Mouse (Mus musculus) forebrain, postnatal 0 days (tissue): ENCODE measurements around the gene Ncaph2. TPM values are rescaled to one million over a fixed set of nuclear protein-coding genes. Genes with fewer than 3 reads are reported as not detected.

ENCODE experiments used
- ATAC-seq: fragments of 200-750 bp; cut with Nextera tagmentation; 2 replicates; pipeline ENCODE4 v1.8.0; 2017; ENCODE audit warnings: mild to moderate bottlenecking, moderate library complexity
- DNase-seq: peaks from one replicate; pipeline ENCODE4 v3.0.0-alpha.2; 2015
- H3K27ac ChIP-seq: fragments of 300-500 bp; sonication (generic); 2 replicates; pipeline ENCODE4 v1.5.1; 2014; ENCODE audit warnings: low read depth, mild to moderate bottlenecking, antibody characterized with exemption, low read length, moderate library complexity, mixed read lengths
- H3K27me3 ChIP-seq: fragments of 300-500 bp; sonication (generic); 2 replicates; pipeline ENCODE4 v1.6.1; 2014; ENCODE audit warnings: mild to moderate bottlenecking, low read length, mixed read lengths; ENCODE audit not compliant: insufficient read depth
- H3K36me3 ChIP-seq: fragments of 300-500 bp; sonication (generic); 2 replicates; pipeline ENCODE4 v1.6.1; 2014; ENCODE audit warnings: mild to moderate bottlenecking, moderate library complexity; ENCODE audit not compliant: insufficient read depth
- H3K4me1 ChIP-seq: fragments of 300-500 bp; sonication (generic); 2 replicates; pipeline ENCODE4 v1.6.1; 2014; ENCODE audit warnings: antibody characterized with exemption; ENCODE audit not compliant: insufficient read depth
- H3K4me2 ChIP-seq: fragments of 300-500 bp; sonication (generic); 2 replicates; pipeline ENCODE4 v1.6.1; 2014; ENCODE audit warnings: low read depth, mild to moderate bottlenecking, moderate library complexity
- H3K4me3 ChIP-seq: fragments of 300-500 bp; sonication (generic); 2 replicates; pipeline ENCODE4 v1.5.1; 2014; ENCODE audit warnings: low read depth, low read length, mixed read lengths
- H3K9ac ChIP-seq: fragments of 300-500 bp; sonication (generic); 2 replicates; pipeline ENCODE4 v1.6.1; 2014; ENCODE audit warnings: mild to moderate bottlenecking
- H3K9me3 ChIP-seq: fragments of 300-500 bp; sonication (generic); 2 replicates; pipeline ENCODE4 v1.6.1; 2016; ENCODE audit warnings: low read length
- CTCF ChIP-seq: sonication (generic); IDR thresholded peaks from 2 replicates; pipeline ENCODE4 v1.5.1; 2016; ENCODE audit warnings: antibody characterized with exemption, control low read depth, low read depth
- WGBS: fragments of 180-500 bp; shearing (Covaris S2); extraction: QIAGEN DNeasy Blood & Tissue Kit; methylation state at CpG from one replicate; pipeline ENCODE4 v1.1.7; 2014; 5-methylcytosine and 5-hydroxymethylcytosine counted together
- polyA plus RNA-seq: library from polyadenylated mRNA; unstranded; fragments of >200 nt; fragmentation: Nextera tagmentation; extraction: Ambion mirVana; gene quantifications from 2 replicates; pipeline ENCODE4 v1.2.1, GENCODE M21; 2015
- total RNA-seq: library from RNA; depleted of rRNA; stranded (reverse); fragments of >200 nt; gene quantifications from 2 replicates; pipeline ENCODE4 v1.2.3, GENCODE M21; 2014

Gene Ncaph2
- total and polyA plus RNA-seq, 2 experiments from 2014 or later, result 93.8 to 94.9 TPM

- Histone ChIP-seq H3K4me1 (peaks cover 7% of the 10 kb centered on the region; the same call in 1 of the 2 replicates), H3K4me3 (peak within 1 kb of the TSS; percentile 70), H3K9me3 (no peaks in the 10 kb centered on the region), H3K27ac (peak within 1 kb of the TSS; percentile 91), H3K4me2 (peak within 1 kb of the TSS; percentile 78), H3K9ac (peak within 1 kb of the TSS; percentile 92), H3K36me3 (peaks cover 35% of the 10 kb centered on the region), H3K27me3 (peaks cover 26% of the 10 kb centered on the region)
- ATAC-seq (peak; percentile 88), DNase-seq (peak; percentile 94)
- under 1% methylated on average over 42 of the region's 42 CpGs for WGBS
- peak; percentile 91 for TF ChIP-seq CTCF
Measured at GRCm38 (mm10) chr15:89373762-89374248, 18.3 kb downstream of the Ncaph2 start, which contains the start of gene Sco2. TSS of gene Sco2 (minus strand) at chr15:89373846.

- H3K9ac ChIP-seq, result peak overlapping the region; percentile 92
- H3K4me1 ChIP-seq, result peaks cover 7% of the 10 kb centered on the region; the same call in 1 of the 2 replicates
- ATAC-seq, result no peak
- WGBS, result 49% methylated on average over 9 of the region's 9 CpGs
- peak overlapping the region; percentile 70 for H3K4me3 ChIP-seq
- H3K27me3 ChIP-seq, result peaks cover 27% of the 10 kb centered on the region
- TF ChIP-seq CTCF, result no peak
- no peak for DNase-seq
- H3K27ac ChIP-seq, result peak overlapping the region; percentile 91
- H3K9me3 ChIP-seq, result no peaks in the 10 kb centered on the region
- H3K36me3 ChIP-seq, result peaks cover 30% of the 10 kb centered on the region
- H3K4me2 ChIP-seq, result peak overlapping the region; percentile 78
Measured at GRCm38 (mm10) chr15:89374340-89374739, 18.8 kb downstream of the Ncaph2 start.

DNA sequence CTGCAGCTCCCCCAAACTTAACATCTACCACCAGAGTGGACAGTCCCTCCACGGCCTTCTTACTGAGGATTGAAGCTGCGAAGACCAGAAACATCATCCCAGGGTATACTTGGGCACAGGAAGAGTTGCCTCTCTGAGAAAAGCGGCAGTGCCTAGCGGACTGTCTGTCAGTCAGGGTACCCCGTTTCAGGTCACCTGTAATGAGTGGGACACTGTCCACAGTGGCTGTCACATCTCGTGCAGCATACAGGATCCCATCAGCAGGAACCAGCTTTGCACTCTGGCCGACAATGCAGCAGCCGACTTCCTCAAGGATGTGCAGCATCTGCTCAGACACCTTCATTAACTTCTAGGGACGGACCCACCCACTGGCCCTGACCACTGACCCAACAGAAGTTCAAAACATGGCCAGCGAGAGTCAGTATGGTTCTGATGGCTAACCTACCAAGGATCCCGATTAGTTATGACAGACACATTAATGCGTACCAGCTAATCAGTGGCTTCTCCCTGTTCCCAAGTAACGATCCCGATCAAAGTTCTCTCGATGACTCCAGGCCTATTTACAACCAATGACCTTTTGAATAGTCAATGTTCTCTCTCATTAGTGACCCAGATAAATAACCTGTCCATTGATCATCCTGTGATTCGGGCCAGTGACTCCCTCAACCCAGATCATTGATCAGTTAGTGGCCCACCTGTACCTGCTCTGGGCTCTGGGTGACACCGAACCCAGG is 19.4 kb downstream of the Ncaph2 start:
- DNase-seq (no peak), ATAC-seq (no peak)
- WGBS, result 94% methylated on average over 17 of the region's 17 CpGs
- peaks cover 24% of the 10 kb centered on the region for H3K36me3 ChIP-seq
- no peak overlapping the region for H3K27ac ChIP-seq
- no peaks in the 10 kb centered on the region for H3K9me3 ChIP-seq
- no peak for TF ChIP-seq CTCF
- peaks cover 7% of the 10 kb centered on the region; the same call in 1 of the 2 replicates for H3K4me1 ChIP-seq
- no peak overlapping the region for H3K4me3 ChIP-seq
- peaks cover 29% of the 10 kb centered on the region for H3K27me3 ChIP-seq
- H3K9ac ChIP-seq, result no peak overlapping the region
- H3K4me2 ChIP-seq, result 0 out of 2 replicates have a peak overlapping the region, but pooled peaks have one; percentile 78

DNA sequence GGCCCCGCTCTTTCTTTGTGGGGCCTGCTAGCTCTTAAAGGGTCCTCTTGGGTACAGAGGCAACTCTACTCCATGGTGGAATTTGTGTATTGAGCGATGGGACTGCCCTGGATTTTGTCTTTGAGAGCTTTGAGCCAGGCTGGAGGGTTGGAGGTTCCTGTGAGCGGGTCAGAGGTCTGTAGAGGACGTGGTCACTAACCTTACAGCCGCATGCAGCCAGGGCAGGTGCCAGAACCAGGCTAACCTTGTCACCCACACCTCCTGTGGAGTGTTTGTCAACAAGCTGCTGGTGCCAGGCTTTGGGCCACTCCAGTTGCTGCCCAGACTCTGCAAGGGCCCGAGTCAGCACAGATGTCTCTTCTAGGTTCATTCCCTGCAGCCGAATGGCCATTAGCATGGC is 20.5 kb downstream of the Ncaph2 start:
- Histone ChIP-seq H3K9me3 (no peaks in the 10 kb centered on the region), H3K4me1 (peaks cover 7% of the 10 kb centered on the region; the same call in 1 of the 2 replicates), H3K9ac (no peak overlapping the region), H3K36me3 (peaks cover 13% of the 10 kb centered on the region), H3K4me3 (no peak overlapping the region), H3K4me2 (no peak overlapping the region), H3K27ac (no peak overlapping the region), H3K27me3 (peaks cover 32% of the 10 kb centered on the region)
- 83% methylated on average over 7 of the region's 7 CpGs for WGBS
- ATAC-seq, result no peak
- no peak for TF ChIP-seq CTCF
- DNase-seq, result no peak

DNA sequence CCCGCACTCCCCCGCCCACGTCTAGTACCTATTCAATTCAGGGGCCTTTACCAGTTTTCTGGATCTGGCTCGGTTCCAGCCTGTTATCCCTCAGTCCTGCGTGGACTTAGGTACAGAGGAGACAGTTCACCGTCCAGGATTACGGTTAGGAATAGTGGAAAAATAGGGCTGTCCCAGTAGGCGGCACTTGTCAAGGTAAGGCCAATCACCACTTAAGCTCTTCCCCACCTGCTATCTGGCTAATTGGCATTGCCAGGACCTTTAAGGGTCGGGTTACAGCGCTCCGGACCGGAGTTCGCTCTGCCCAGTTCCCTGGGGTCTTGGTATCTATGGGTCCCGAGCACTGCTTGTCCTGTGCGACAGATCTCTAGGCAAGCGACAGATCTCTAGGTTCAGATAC is 21.4 kb downstream of the Ncaph2 start, which contains the start of gene Tymp:
Gene Tymp, minus strand, starts transcription at position 83 of the 400 bp plus-strand sequence.
- Histone ChIP-seq H3K27me3 (peaks cover 32% of the 10 kb centered on the region), H3K4me3 (no peak within 1 kb of the TSS), H3K4me1 (peaks cover 7% of the 10 kb centered on the region; the same call in 1 of the 2 replicates), H3K9ac (no peak within 1 kb of the TSS), H3K4me2 (no peak within 1 kb of the TSS), H3K36me3 (peaks cover 4% of the 10 kb centered on the region), H3K27ac (no peak within 1 kb of the TSS), H3K9me3 (no peaks in the 10 kb centered on the region)
- ATAC-seq (no peak), DNase-seq (no peak)
- TF ChIP-seq CTCF, result no peak
- WGBS, result 23% methylated on average over 16 of the region's 16 CpGs

GRCm38 (mm10) chr15:89377362-89377761 is 21.8 kb downstream of the Ncaph2 start:
- H3K9me3 ChIP-seq, result no peaks in the 10 kb centered on the region
- no peaks in the 10 kb centered on the region for H3K36me3 ChIP-seq
- TF ChIP-seq CTCF, result no peak
- no peak overlapping the region for H3K4me2 ChIP-seq
- H3K27ac ChIP-seq, result no peak overlapping the region
- no peak overlapping the region for H3K4me3 ChIP-seq
- no peak overlapping the region for H3K9ac ChIP-seq
- WGBS, result 8% methylated on average over 18 of the region's 18 CpGs
- peaks cover 32% of the 10 kb centered on the region for H3K27me3 ChIP-seq
- H3K4me1 ChIP-seq, result peaks cover 7% of the 10 kb centered on the region; the same call in 1 of the 2 replicates
- no peak for DNase-seq
- ATAC-seq, result no peak
